15 mouse cellular contexts compared by ENCODE assay signal in genomic region chr5:99288262-99288661, GRCm38 (mm10).
"Had no signal": no experiment of that assay in that cellular context is flagged by ENCODE, and none has a peak within 500 bp of the region (broad histone marks: within the 10 kb centered on the region; RNA-seq: fewer than 3 reads in every experiment).

No protein-coding gene starts in this region.

- H3K27ac ChIP-seq: midbrain, embryonic 10.5 days; midbrain, embryonic 12.5 days; neural tube, embryonic 13.5 days; neural tube, embryonic 15.5 days; stomach, embryonic 15.5 days; stomach, postnatal 0 days had no signal

- H3K4me3 ChIP-seq: midbrain, embryonic 10.5 days; midbrain, embryonic 12.5 days; myocyte; neural tube, embryonic 13.5 days; neural tube, embryonic 15.5 days; stomach, embryonic 15.5 days had no signal

- H3K36me3 ChIP-seq: midbrain, embryonic 10.5 days; midbrain, embryonic 12.5 days; neural tube, embryonic 13.5 days; neural tube, embryonic 15.5 days; stomach, embryonic 15.5 days had no signal

- H3K4me1 ChIP-seq: midbrain, embryonic 10.5 days; midbrain, embryonic 12.5 days; neural tube, embryonic 15.5 days; stomach, embryonic 15.5 days had no signal

- H3K9me3 ChIP-seq: midbrain, embryonic 10.5 days; midbrain, embryonic 12.5 days; neural tube, embryonic 13.5 days; neural tube, embryonic 15.5 days; stomach, embryonic 15.5 days had no signal

- H3K9ac ChIP-seq: lung, embryonic 14.5 days; midbrain, embryonic 12.5 days; neural tube, embryonic 13.5 days; neural tube, embryonic 15.5 days; stomach, embryonic 15.5 days had no signal

- DNase-seq: lung, embryonic 14.5 days; lung, postnatal 10 days; lung, postnatal 4 days; midbrain, embryonic 14.5 days; right cerebral cortex, postnatal 14 days; thymus, adult 2 months; thymus, postnatal 25 days; thymus, postnatal 4 days had no signal
